Mouse (Mus musculus): Measurements from ENCODE around the gene Hs3st5. TPM values are rescaled to one million over a fixed set of nuclear protein-coding genes. Genes with fewer than 3 reads are reported as not detected.

Hs3st5 gene
- total and polyA plus RNA-seq, 2 experiments from 2014 or later, result 33.8 to 62.1 TPM

DNA sequence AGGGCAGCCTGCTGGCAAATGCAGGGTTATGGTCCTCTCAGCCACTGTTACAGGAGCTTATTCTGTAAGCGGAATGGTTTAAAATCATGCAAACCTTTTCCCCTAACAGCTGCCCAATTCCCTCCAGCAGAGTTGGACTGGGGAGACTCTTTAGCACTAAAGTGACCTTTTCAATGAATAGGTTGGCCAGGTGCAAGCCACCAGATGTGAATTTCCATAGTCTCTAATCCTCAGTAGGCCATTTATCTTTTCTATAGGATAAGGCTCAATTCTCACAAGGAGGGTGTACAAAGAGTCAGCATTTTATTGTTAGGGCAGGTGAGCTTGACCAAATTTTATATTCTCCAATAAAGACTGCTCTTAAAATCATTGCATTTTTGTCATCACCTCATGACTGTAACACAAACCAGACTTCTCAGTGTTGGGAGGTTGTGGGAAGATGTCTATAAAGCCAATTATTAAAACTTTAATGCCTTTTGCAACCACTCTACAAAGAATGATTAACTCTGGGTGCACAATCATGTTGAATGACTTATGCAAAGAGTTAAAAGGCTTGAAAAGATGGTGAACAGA, 21.8 kb upstream of the Hs3st5 start:
- ATAC-seq (no peak), DNase-seq (ENCODE audit: low spot score) (no peak)
- H3K27ac ChIP-seq, result no peak overlapping the region
- no peak overlapping the region for H3K4me3 ChIP-seq (ENCODE audit: low read length)
- no peaks in the 10 kb centered on the region for H3K36me3 ChIP-seq (ENCODE audit: insufficient read depth, low read length)
- no peaks in the 10 kb centered on the region for H3K27me3 ChIP-seq (ENCODE audit: insufficient read depth, low read length)
- no peak for TF ChIP-seq CTCF (IDR thresholded peaks at IDR 0.05; ENCODE audit: low read depth)
- H3K9ac ChIP-seq (replicated peaks; ENCODE audit: low read length), result no peak overlapping the region
- 72% methylated on average over 1 of the region's 1 CpGs for WGBS
- no peaks in the 10 kb centered on the region for H3K9me3 ChIP-seq (ENCODE audit: low read length)
- H3K4me2 ChIP-seq (ENCODE audit: low read depth, low read length), result no peak overlapping the region
- H3K4me1 ChIP-seq (ENCODE audit: insufficient read depth, low read length), result no peaks in the 10 kb centered on the region

- H3K4me3 ChIP-seq (ENCODE audit: low read length), result no peak overlapping the region
- H3K36me3 ChIP-seq (ENCODE audit: insufficient read depth, low read length), result no peaks in the 10 kb centered on the region
- ATAC-seq (no peak), DNase-seq (ENCODE audit: low spot score) (no peak)
- H3K4me1 ChIP-seq (ENCODE audit: insufficient read depth, low read length), result no peaks in the 10 kb centered on the region
- no peak overlapping the region for H3K9ac ChIP-seq (replicated peaks; ENCODE audit: low read length)
- no peaks in the 10 kb centered on the region for H3K9me3 ChIP-seq (ENCODE audit: low read length)
- H3K27ac ChIP-seq, result no peak overlapping the region
- no peak for TF ChIP-seq CTCF (IDR thresholded peaks at IDR 0.05; ENCODE audit: low read depth)
- no peak overlapping the region for H3K4me2 ChIP-seq (ENCODE audit: low read depth, low read length)
- 62% methylated on average over 1 of the region's 1 CpGs for WGBS
- no peaks in the 10 kb centered on the region for H3K27me3 ChIP-seq (ENCODE audit: insufficient read depth, low read length)
Measured at GRCm38 (mm10) chr10:36493566-36493965, 13.0 kb upstream of the Hs3st5 start.

- no peaks in the 10 kb centered on the region for H3K27me3 ChIP-seq (ENCODE audit: insufficient read depth, low read length)
Measured at GRCm38 (mm10) chr10:36499713-36500112, 6.9 kb upstream of the Hs3st5 start.

DNA sequence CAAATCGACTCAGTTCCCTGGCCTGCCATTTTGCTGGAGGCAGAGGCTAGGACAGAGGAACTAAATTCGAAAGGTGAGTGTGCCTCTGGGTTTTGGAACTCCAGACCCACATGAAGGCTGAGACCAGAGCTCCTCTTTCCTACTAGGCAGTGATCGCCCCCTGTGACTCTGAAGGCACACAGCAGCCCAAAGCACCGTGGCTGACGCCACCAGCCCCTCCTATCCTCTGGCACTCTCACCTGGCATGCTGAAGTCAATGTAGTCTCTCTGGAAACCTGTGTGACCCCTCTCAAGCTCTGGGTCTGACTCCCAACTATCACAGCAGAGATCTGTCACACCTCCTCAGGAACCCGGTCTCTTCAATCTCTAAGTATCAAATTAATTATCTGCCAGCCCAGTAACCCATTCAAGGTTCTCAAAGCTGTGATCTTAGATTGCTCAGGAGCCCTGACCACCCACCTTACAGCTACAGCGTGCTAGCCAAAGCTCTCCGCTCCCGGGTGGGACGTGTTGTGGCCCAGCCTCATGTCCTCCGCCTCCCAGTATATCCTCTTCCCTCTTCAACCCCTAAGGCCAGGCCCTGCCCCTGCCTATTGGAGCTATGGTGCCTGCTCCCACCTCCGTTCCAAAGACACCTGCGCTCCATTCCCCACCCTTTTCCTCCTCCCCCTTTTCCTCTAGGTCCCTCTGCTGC, 434 bp upstream of the Hs3st5 start:
- Histone ChIP-seq H3K27me3 (ENCODE audit: insufficient read depth, low read length) (no peaks in the 10 kb centered on the region), H3K9ac (replicated peaks; ENCODE audit: low read length) (peak overlapping the region; percentile 77), H3K36me3 (ENCODE audit: insufficient read depth, low read length) (no peaks in the 10 kb centered on the region), H3K4me3 (ENCODE audit: low read length) (peak overlapping the region; percentile 67), H3K4me1 (ENCODE audit: insufficient read depth, low read length) (peaks cover 4% of the 10 kb centered on the region; the same call in 1 of the 2 replicates), H3K4me2 (ENCODE audit: low read depth, low read length) (peak overlapping the region; percentile 68), H3K27ac (peak overlapping the region; percentile 82), H3K9me3 (ENCODE audit: low read length) (no peaks in the 10 kb centered on the region)
- 8% methylated on average over 13 of the region's 13 CpGs for WGBS
- ATAC-seq (peak; percentile 77), DNase-seq (ENCODE audit: low spot score) (peak; percentile 76)
- peak; percentile 70 for TF ChIP-seq CTCF (IDR thresholded peaks at IDR 0.05; ENCODE audit: low read depth)

More at GRCm38 (mm10) chr10:36499713-36500112, 6.9 kb upstream of the Hs3st5 start:
- Histone ChIP-seq H3K4me1 (ENCODE audit: insufficient read depth, low read length) (no peaks in the 10 kb centered on the region), H3K4me3 (ENCODE audit: low read length) (no peak overlapping the region), H3K9me3 (ENCODE audit: low read length) (no peaks in the 10 kb centered on the region), H3K4me2 (ENCODE audit: low read depth, low read length) (no peak overlapping the region), H3K9ac (replicated peaks; ENCODE audit: low read length) (no peak overlapping the region), H3K36me3 (ENCODE audit: insufficient read depth, low read length) (no peaks in the 10 kb centered on the region), H3K27ac (no peak overlapping the region)
- no peak for TF ChIP-seq CTCF (IDR thresholded peaks at IDR 0.05; ENCODE audit: low read depth)
- 52% methylated on average over 1 of the region's 1 CpGs for WGBS
- DNase-seq (ENCODE audit: low spot score) (peak; percentile 39), ATAC-seq (no peak)

DNA sequence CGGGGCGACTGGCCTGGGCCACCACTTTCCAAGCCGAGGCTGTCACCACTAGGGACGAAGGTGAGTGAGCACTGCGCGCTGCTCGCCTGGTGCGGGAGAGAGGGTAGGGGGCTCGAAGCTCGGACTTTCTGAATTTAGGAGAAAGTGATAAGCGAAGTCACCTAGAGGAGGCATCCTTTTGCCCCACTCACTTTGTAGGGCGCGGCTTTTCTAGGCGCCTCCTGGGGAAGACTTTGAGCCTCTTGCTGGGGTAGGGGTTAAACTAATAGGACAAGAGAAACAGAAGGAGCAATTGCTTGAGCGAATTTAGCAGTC, 899 bp downstream of the Hs3st5 start:
- DNase-seq (ENCODE audit: low spot score), result no peak
- ATAC-seq, result no peak
- H3K9me3 ChIP-seq (ENCODE audit: low read length), result no peaks in the 10 kb centered on the region
- WGBS, result 1% methylated on average over 15 of the region's 15 CpGs
- H3K4me3 ChIP-seq (ENCODE audit: low read length), result peak overlapping the region; percentile 67
- H3K36me3 ChIP-seq (ENCODE audit: insufficient read depth, low read length), result no peaks in the 10 kb centered on the region
- H3K9ac ChIP-seq (replicated peaks; ENCODE audit: low read length), result peak overlapping the region; percentile 77
- peaks cover 4% of the 10 kb centered on the region; the same call in 1 of the 2 replicates for H3K4me1 ChIP-seq (ENCODE audit: insufficient read depth, low read length)
- TF ChIP-seq CTCF (IDR thresholded peaks at IDR 0.05; ENCODE audit: low read depth), result no peak
- H3K27me3 ChIP-seq (ENCODE audit: insufficient read depth, low read length), result no peaks in the 10 kb centered on the region
- peak overlapping the region; percentile 68 for H3K4me2 ChIP-seq (ENCODE audit: low read depth, low read length)
- H3K27ac ChIP-seq, result peak overlapping the region; percentile 82

DNA sequence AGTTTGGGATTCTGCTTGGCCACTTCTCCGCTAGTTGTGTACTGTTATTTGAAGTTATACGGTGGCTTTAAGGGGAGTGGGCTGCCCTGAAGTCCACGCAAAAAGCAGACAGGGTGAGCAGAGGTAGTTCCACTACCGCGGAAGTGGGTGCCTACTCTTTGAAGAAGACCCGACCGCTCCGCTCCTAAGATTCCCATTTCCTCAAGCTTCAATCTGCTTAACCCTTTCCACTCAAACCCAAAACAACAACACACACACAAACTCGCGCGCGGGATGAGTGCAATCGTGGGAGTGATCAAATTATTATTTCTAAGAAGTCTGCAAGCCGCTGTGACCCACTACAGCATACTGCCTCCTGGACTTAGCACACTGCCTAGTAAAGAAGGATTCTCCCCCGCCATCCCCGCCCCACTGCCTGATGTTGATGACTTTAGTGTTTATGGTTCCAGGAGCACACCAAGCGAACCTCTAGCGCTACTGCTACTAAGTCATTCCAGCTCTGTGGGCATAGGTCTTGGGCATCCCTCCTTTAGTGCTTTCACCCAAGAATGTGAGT, 1.5 kb downstream of the Hs3st5 start:
- DNase-seq (ENCODE audit: low spot score) (peak; percentile 34), ATAC-seq (no peak)
- peak overlapping the region; percentile 68 for H3K4me2 ChIP-seq (ENCODE audit: low read depth, low read length)
- no peaks in the 10 kb centered on the region for H3K36me3 ChIP-seq (ENCODE audit: insufficient read depth, low read length)
- H3K27me3 ChIP-seq (ENCODE audit: insufficient read depth, low read length), result no peaks in the 10 kb centered on the region
- 1% methylated on average over 18 of the region's 18 CpGs for WGBS
- peak overlapping the region; percentile 67 for H3K4me3 ChIP-seq (ENCODE audit: low read length)
- no peaks in the 10 kb centered on the region for H3K9me3 ChIP-seq (ENCODE audit: low read length)
- peaks cover 4% of the 10 kb centered on the region; the same call in 1 of the 2 replicates for H3K4me1 ChIP-seq (ENCODE audit: insufficient read depth, low read length)
- peak overlapping the region; percentile 77 for H3K9ac ChIP-seq (replicated peaks; ENCODE audit: low read length)
- no peak overlapping the region for H3K27ac ChIP-seq
- no peak for TF ChIP-seq CTCF (IDR thresholded peaks at IDR 0.05; ENCODE audit: low read depth)

GRCm38 (mm10) chr10:36509477-36509876, 2.9 kb downstream of the Hs3st5 start:
- TF ChIP-seq CTCF (IDR thresholded peaks at IDR 0.05; ENCODE audit: low read depth), result no peak
- WGBS, result 29% methylated on average over 4 of the region's 4 CpGs
- Histone ChIP-seq H3K9ac (replicated peaks; ENCODE audit: low read length) (no peak overlapping the region; the same call in 1 of the 2 replicates), H3K27ac (no peak overlapping the region), H3K4me2 (ENCODE audit: low read depth, low read length) (peak overlapping the region; percentile 68), H3K9me3 (ENCODE audit: low read length) (no peaks in the 10 kb centered on the region), H3K27me3 (ENCODE audit: insufficient read depth, low read length) (no peaks in the 10 kb centered on the region), H3K4me1 (ENCODE audit: insufficient read depth, low read length) (peaks cover 4% of the 10 kb centered on the region; the same call in 1 of the 2 replicates), H3K36me3 (ENCODE audit: insufficient read depth, low read length) (no peaks in the 10 kb centered on the region), H3K4me3 (ENCODE audit: low read length) (peak overlapping the region; percentile 67)
- DNase-seq (ENCODE audit: low spot score) (peak; percentile 7), ATAC-seq (no peak)

Data from hindbrain, postnatal 0 days (tissue).